Mouse (Mus musculus) activated CD4-positive, CD25-positive, alpha-beta regulatory T cell, adult 4 months (primary cell): ENCODE results near the gene Ephx1. TPM values are rescaled to one million over a fixed set of nuclear protein-coding genes. Genes with fewer than 3 reads are reported as not detected.
A peak's percentile ranks its signal among the peaks of the same experiment; 100 is the strongest.
"Not testable (repeated sequence)": the region's sequence is repeated elsewhere in the genome, so short reads cannot be mapped to it uniquely, and the experiment has no call there.

Source experiments
- ATAC-seq: one replicate; pipeline ENCODE4 v1.8.0; 2017
- polyA plus RNA-seq, 2 experiments: library from polyadenylated mRNA; unstranded; fragments of 100-300 nt; shearing (Covaris generic); gene quantifications; one replicate each; pipeline ENCODE4 v1.2.1; 2017

The Ephx1 gene
- 100 to 1,000 TPM; 125 to 176 TPM for polyA plus RNA-seq

- ATAC-seq = no peak
Observed at GRCm38 (mm10) chr1:181020756-181021487, at the start of gene Ephx1. Gene Ephx1 (minus strand): TSS chr1:181020904.

- ATAC-seq = no peak
Observed at GRCm38 (mm10) chr1:181069671-181070070, 49.0 kb upstream of the Ephx1 start.

- no peak for ATAC-seq
Observed at GRCm38 (mm10) chr1:181068344-181068743, 47.6 kb upstream of the Ephx1 start.

- no peak for ATAC-seq
Observed at GRCm38 (mm10) chr1:181064648-181065047, 43.9 kb upstream of the Ephx1 start.

GRCm38 (mm10) chr1:181063991-181064390 lies 43.3 kb upstream of the Ephx1 start:
- no peak for ATAC-seq

- no peak for ATAC-seq
Observed at GRCm38 (mm10) chr1:181061784-181062485, 41.2 kb upstream of the Ephx1 start.

- ATAC-seq = no peak
Observed at GRCm38 (mm10) chr1:181052898-181053297, 32.2 kb upstream of the Ephx1 start.

GRCm38 (mm10) chr1:181050937-181051336 lies 30.2 kb upstream of the Ephx1 start, which contains the start of gene 9130409I23Rik:
Gene 9130409I23Rik (plus strand): TSS chr1:181051237.
- ATAC-seq = no peak

GRCm38 (mm10) chr1:181049328-181049842 lies 28.7 kb upstream of the Ephx1 start:
- ATAC-seq = no peak

GRCm38 (mm10) chr1:181047520-181047919 lies 26.8 kb upstream of the Ephx1 start:
- no peak for ATAC-seq

GRCm38 (mm10) chr1:181039652-181040051 lies 18.9 kb upstream of the Ephx1 start:
- peak; percentile 43 for ATAC-seq

- no peak for ATAC-seq
Observed at GRCm38 (mm10) chr1:181037623-181038022, 16.9 kb upstream of the Ephx1 start.

GRCm38 (mm10) chr1:181035015-181035778 lies 14.5 kb upstream of the Ephx1 start:
- not testable (repeated sequence) for ATAC-seq

- ATAC-seq = peak; percentile 85
Observed at GRCm38 (mm10) chr1:181022265-181022664, 1.6 kb upstream of the Ephx1 start.

- no peak for ATAC-seq
Observed at GRCm38 (mm10) chr1:181021488-181021865, 773 bp upstream of the Ephx1 start.

- no peak for ATAC-seq
Observed at GRCm38 (mm10) chr1:181017890-181018420, 2.7 kb downstream of the Ephx1 start.

GRCm38 (mm10) chr1:181017212-181017711 lies 3.4 kb downstream of the Ephx1 start:
- ATAC-seq = peak; percentile 60

- ATAC-seq = peak; percentile 70
Observed at GRCm38 (mm10) chr1:181016532-181017131, 4.1 kb downstream of the Ephx1 start.

GRCm38 (mm10) chr1:181016045-181016444 lies 4.7 kb downstream of the Ephx1 start:
- ATAC-seq = no peak

- no peak for ATAC-seq
Observed at GRCm38 (mm10) chr1:181015558-181015957, 5.1 kb downstream of the Ephx1 start.

GRCm38 (mm10) chr1:181014731-181015500 lies 5.8 kb downstream of the Ephx1 start:
- peak; percentile 21 for ATAC-seq
